Mouse (Mus musculus) embryonic facial prominence, embryonic 15.5 days (tissue): ENCODE results near the gene Gna13. TPM values are rescaled to one million over a fixed set of nuclear protein-coding genes. Genes with fewer than 3 reads are reported as not detected.

ENCODE experiments used
- ATAC-seq: fragments of 200-750 bp; cut with Nextera tagmentation; 2 replicates; pipeline ENCODE4 v1.8.0; 2017; ENCODE audit warnings: low read depth, moderate TSS enrichment; ENCODE audit not compliant: insufficient number of reproducible peaks, low FRiP score, low TSS enrichment
- H3K27ac ChIP-seq: fragments of 300-500 bp; sonication (generic); replicated peaks from 2 replicates; pipeline ENCODE4 v1.5.1; 2015; ENCODE audit warnings: mild to moderate bottlenecking, inconsistent platforms
- H3K27me3 ChIP-seq: fragments of 300-500 bp; sonication (generic); 2 replicates; pipeline ENCODE4 v1.6.1; 2015; ENCODE audit warnings: inconsistent platforms
- H3K36me3 ChIP-seq: fragments of 300-500 bp; sonication (generic); 2 replicates; pipeline ENCODE4 v1.6.1; 2015; ENCODE audit warnings: mild to moderate bottlenecking, inconsistent platforms
- H3K4me1 ChIP-seq: fragments of 300-500 bp; sonication (generic); 2 replicates; pipeline ENCODE4 v1.6.1; 2015; ENCODE audit warnings: inconsistent platforms
- H3K4me2 ChIP-seq: fragments of 300-500 bp; sonication (generic); replicated peaks from 2 replicates; pipeline ENCODE4 v1.6.1; 2015; ENCODE audit warnings: mild to moderate bottlenecking, inconsistent platforms
- H3K4me3 ChIP-seq: fragments of 300-500 bp; sonication (generic); replicated peaks from 2 replicates; pipeline ENCODE4 v1.5.1; 2015; ENCODE audit warnings: mild to moderate bottlenecking, inconsistent platforms
- H3K9ac ChIP-seq: fragments of 300-500 bp; sonication (generic); 2 replicates; pipeline ENCODE4 v1.6.1; 2015; ENCODE audit warnings: inconsistent platforms
- H3K9me3 ChIP-seq: fragments of 300-500 bp; sonication (generic); replicated peaks from 2 replicates; pipeline ENCODE4 v1.6.1; 2016; ENCODE audit warnings: inconsistent platforms
- WGBS: fragments of 180-500 bp; shearing (Covaris S2); methylation state at CpG from one replicate; pipeline ENCODE4 v1.1.7; 2015; 5-methylcytosine and 5-hydroxymethylcytosine counted together
- polyA plus RNA-seq: library from polyadenylated mRNA; unstranded; fragments of >200 nt; fragmentation: Nextera tagmentation; extraction: Ambion mirVana; gene quantifications from 2 replicates; pipeline ENCODE4 v1.2.1, GENCODE M21; 2015

Gna13 gene
- polyA plus RNA-seq, 1 experiment from 2014 or later: 25.6 TPM

GRCm38 (mm10) chr11:109414802-109415201 lies 52.2 kb downstream of the Gna13 start:
- H3K4me1 ChIP-seq: no peaks in the 10 kb centered on the region
- no peaks in the 10 kb centered on the region for H3K36me3 ChIP-seq
- no peak overlapping the region for H3K27ac ChIP-seq
- ATAC-seq: no peak
- H3K9me3 ChIP-seq: no peaks in the 10 kb centered on the region
- 87% methylated on average over 5 of the region's 5 CpGs for WGBS
- no peak overlapping the region for H3K9ac ChIP-seq
- no peak overlapping the region for H3K4me2 ChIP-seq
- H3K27me3 ChIP-seq: no peaks in the 10 kb centered on the region
- H3K4me3 ChIP-seq: no peak overlapping the region

- Histone ChIP-seq H3K9ac (no peak overlapping the region), H3K4me1 (no peaks in the 10 kb centered on the region), H3K4me3 (no peak overlapping the region), H3K27me3 (no peaks in the 10 kb centered on the region), H3K4me2 (no peak overlapping the region), H3K27ac (no peak overlapping the region), H3K36me3 (no peaks in the 10 kb centered on the region), H3K9me3 (no peaks in the 10 kb centered on the region)
- 80% methylated on average over 8 of the region's 8 CpGs for WGBS
- ATAC-seq: no peak
Observed at GRCm38 (mm10) chr11:109416709-109417420, 54.2 kb downstream of the Gna13 start.

DNA sequence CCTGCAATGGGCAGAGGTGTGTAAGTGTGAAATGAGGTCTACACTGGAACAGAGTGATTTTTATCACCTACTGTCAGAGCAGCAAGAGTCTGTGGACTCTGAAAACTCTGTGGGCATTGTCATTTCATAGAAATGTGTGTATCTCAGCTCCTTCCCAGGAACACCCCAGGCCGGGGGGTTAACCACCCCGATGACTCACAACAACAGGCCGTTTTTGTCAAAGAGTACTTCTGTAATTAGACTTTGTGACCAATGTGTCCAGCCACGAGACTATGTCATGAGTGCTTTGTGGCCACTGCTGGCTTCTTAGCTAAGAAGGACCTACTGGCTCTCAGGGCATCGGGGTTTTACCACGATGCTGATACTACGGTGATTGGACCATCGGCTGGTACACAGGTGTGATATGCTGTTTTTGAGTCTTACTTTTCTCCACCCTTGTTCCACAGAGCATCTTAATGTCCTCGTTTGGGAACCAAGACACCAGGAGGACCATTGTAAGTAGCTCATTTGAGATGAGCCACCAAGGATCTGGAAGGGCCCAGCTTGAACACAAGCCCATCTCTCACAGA lies 54.9 kb downstream of the Gna13 start:
- no peak for ATAC-seq
- Histone ChIP-seq H3K36me3 (no peaks in the 10 kb centered on the region), H3K4me1 (no peaks in the 10 kb centered on the region), H3K27me3 (no peaks in the 10 kb centered on the region), H3K9me3 (no peaks in the 10 kb centered on the region), H3K9ac (no peak overlapping the region), H3K4me2 (no peak overlapping the region), H3K4me3 (no peak overlapping the region), H3K27ac (no peak overlapping the region)
- WGBS: 88% methylated on average over 9 of the region's 9 CpGs

DNA sequence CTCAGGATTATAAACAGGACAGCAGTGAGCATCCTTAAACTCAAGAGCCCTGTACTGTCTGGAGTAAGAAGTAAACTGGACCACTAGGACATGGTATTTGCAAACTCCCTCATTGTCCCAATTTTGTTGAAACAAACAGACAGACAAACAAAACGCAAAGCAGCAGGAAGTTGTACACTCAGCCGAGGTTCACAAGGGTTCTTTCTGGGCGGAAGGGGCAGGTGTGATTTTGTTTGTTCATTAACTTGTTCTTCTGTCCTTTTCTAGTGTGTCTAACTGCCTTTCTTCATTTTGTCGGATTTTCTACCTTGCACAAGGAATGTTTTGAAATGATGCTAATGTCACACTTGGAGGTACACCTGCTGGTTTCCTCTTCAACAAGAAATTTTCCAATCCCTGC lies 56.8 kb downstream of the Gna13 start:
- H3K27me3 ChIP-seq: no peaks in the 10 kb centered on the region
- 47% methylated on average over 4 of the region's 4 CpGs for WGBS

GRCm38 (mm10) chr11:109419961-109420566 lies 57.4 kb downstream of the Gna13 start:
- H3K9me3 ChIP-seq: no peaks in the 10 kb centered on the region
- no peak overlapping the region for H3K27ac ChIP-seq
- no peaks in the 10 kb centered on the region for H3K36me3 ChIP-seq
- H3K4me3 ChIP-seq: no peak overlapping the region
- no peak overlapping the region for H3K9ac ChIP-seq
- H3K4me1 ChIP-seq: 0 out of 2 replicates have a peak, but pooled peaks cover under 1% of the 10 kb centered on the region
- WGBS: 42% methylated on average over 16 of the region's 16 CpGs
- no peak overlapping the region for H3K4me2 ChIP-seq
- no peak for ATAC-seq
- H3K27me3 ChIP-seq: no peaks in the 10 kb centered on the region

More for the DNA sequence above, 56.8 kb downstream of the Gna13 start:
- H3K4me2 ChIP-seq: no peak overlapping the region
- no peak overlapping the region for H3K9ac ChIP-seq
- no peak overlapping the region for H3K27ac ChIP-seq
- ATAC-seq: no peak
- no peaks in the 10 kb centered on the region for H3K9me3 ChIP-seq
- no peaks in the 10 kb centered on the region for H3K36me3 ChIP-seq
- no peaks in the 10 kb centered on the region for H3K4me1 ChIP-seq
- no peak overlapping the region for H3K4me3 ChIP-seq

DNA sequence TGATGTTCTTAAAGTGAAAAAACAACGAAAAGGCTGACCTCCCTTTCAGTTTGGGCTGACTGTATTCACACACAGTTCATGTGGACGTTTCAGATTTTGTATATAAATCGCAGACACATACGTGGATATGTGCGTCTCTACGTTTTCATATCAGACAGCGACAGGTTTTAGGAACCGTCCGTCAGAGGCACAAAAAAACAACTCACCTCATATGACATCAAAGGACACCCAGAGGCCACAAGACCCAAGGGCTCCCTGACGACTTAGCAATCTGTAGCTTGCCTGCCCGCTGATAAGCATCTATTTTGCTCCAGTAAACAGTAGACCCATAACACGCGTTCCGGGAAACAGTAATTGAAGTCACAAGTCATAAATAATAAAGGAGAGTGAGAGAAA lies 57.9 kb downstream of the Gna13 start:
- ATAC-seq: no peak
- Histone ChIP-seq H3K36me3 (no peaks in the 10 kb centered on the region), H3K27ac (no peak overlapping the region), H3K4me2 (no peak overlapping the region), H3K9ac (no peak overlapping the region), H3K4me1 (0 out of 2 replicates have a peak, but pooled peaks cover 6% of the 10 kb centered on the region), H3K4me3 (no peak overlapping the region), H3K9me3 (no peaks in the 10 kb centered on the region), H3K27me3 (no peaks in the 10 kb centered on the region)
- 78% methylated on average over 14 of the region's 14 CpGs for WGBS

DNA sequence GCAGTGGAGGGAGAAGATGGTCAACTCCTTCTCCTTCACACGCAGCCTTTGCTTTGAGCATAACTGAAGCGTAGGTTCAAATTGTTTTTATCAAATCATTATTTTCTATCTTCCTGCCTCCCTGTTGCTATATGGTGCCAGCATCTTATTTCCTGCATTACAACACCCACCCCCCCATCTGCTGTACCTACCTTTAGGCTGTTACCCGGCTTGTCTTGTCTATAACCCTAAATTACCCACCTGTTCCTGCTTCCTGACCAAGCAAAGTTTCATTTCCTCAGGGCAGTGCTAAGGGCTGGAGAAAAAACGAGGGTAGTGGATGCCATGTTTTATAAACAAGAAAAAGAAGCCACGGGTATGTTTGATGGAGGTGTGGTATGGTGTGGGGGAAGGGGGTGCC lies 58.6 kb downstream of the Gna13 start:
- Histone ChIP-seq H3K9ac (no peak overlapping the region), H3K27me3 (no peaks in the 10 kb centered on the region), H3K36me3 (no peaks in the 10 kb centered on the region), H3K4me3 (no peak overlapping the region), H3K4me1 (0 out of 2 replicates have a peak, but pooled peaks cover 6% of the 10 kb centered on the region), H3K4me2 (no peak overlapping the region), H3K9me3 (no peaks in the 10 kb centered on the region), H3K27ac (no peak overlapping the region)
- ATAC-seq: no peak
- WGBS: 68% methylated on average over 5 of the region's 5 CpGs

- Histone ChIP-seq H3K27ac (no peak overlapping the region), H3K4me1 (peaks cover 14% of the 10 kb centered on the region), H3K27me3 (no peaks in the 10 kb centered on the region), H3K9ac (no peak overlapping the region), H3K36me3 (no peaks in the 10 kb centered on the region), H3K4me3 (no peak overlapping the region), H3K4me2 (no peak overlapping the region), H3K9me3 (no peaks in the 10 kb centered on the region)
- no peak for ATAC-seq
- WGBS: 95% methylated on average over 4 of the region's 4 CpGs
Observed at GRCm38 (mm10) chr11:109422263-109422662, 59.6 kb downstream of the Gna13 start.

DNA sequence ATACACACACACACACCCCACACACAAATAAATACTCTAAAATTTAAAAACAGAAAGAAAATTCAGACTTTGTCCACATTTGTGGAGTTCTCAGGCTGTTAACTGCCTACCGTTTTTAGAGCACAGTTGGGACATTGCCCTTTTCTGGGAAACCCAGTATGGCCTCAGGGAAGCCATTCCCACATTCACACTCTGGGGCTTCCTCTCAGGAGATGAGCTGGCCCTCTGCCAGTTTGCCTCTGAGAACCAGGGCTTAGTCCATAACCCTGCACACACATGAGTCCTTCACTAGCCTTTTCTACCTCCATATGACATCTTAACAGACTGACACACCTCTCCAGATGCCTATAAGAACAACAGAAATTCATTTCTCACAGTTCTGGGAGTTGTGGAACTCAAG lies 60.7 kb downstream of the Gna13 start:
- Histone ChIP-seq H3K27me3 (no peaks in the 10 kb centered on the region), H3K9ac (no peak overlapping the region), H3K27ac (no peak overlapping the region), H3K36me3 (0 out of 2 replicates have a peak, but pooled peaks cover 1% of the 10 kb centered on the region), H3K9me3 (no peaks in the 10 kb centered on the region), H3K4me2 (no peak overlapping the region), H3K4me1 (peaks cover 15% of the 10 kb centered on the region), H3K4me3 (no peak overlapping the region)
- 46% methylated on average over 1 of the region's 1 CpGs for WGBS
- ATAC-seq: no peak

GRCm38 (mm10) chr11:109425392-109426271 lies 63.0 kb downstream of the Gna13 start, which contains the start of gene Amz2:
Amz2 (plus strand) TSS chr11:109425946.
- H3K4me1 ChIP-seq: peaks cover 15% of the 10 kb centered on the region
- under 1% methylated on average over 65 of the region's 65 CpGs for WGBS

DNA sequence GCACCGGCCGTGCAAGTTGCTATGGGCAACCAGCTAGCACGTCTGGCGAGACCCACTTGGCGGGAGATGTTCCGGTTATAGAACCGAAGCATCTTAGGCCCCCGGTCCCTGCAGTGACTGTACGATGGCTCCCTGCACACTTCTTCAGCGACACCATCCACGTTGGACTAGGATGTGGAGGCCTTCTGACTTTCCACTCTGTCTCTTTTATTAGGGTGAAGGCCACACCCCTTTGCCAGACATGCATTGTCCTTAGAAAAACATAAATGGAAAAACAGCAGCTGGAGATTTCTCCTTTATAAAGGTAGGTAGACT lies 63.6 kb downstream of the Gna13 start:
- ATAC-seq: no peak; the same call in 1 of the 2 replicates
- peaks cover 15% of the 10 kb centered on the region for H3K4me1 ChIP-seq

More at GRCm38 (mm10) chr11:109425392-109426271, 63.0 kb downstream of the Gna13 start, which contains the start of gene Amz2:
- H3K36me3 ChIP-seq: peaks cover 22% of the 10 kb centered on the region
- H3K4me2 ChIP-seq: peak within 1 kb of the TSS; percentile 75
- peak within 1 kb of the TSS; percentile 73 for H3K4me3 ChIP-seq
- H3K9ac ChIP-seq: peak within 1 kb of the TSS; percentile 36
- no peaks in the 10 kb centered on the region for H3K27me3 ChIP-seq
- no peaks in the 10 kb centered on the region for H3K9me3 ChIP-seq
- H3K27ac ChIP-seq: peak within 1 kb of the TSS; percentile 92
- peak; percentile 96 for ATAC-seq

More for the DNA sequence above, 63.6 kb downstream of the Gna13 start:
- Histone ChIP-seq H3K4me2 (peak overlapping the region; percentile 75), H3K4me3 (peak overlapping the region; percentile 73), H3K27ac (peak overlapping the region; percentile 92), H3K9ac (peak overlapping the region; percentile 36), H3K36me3 (peaks cover 25% of the 10 kb centered on the region), H3K27me3 (no peaks in the 10 kb centered on the region), H3K9me3 (no peaks in the 10 kb centered on the region)
- 0% methylated on average over 11 of the region's 11 CpGs for WGBS
